Comparison of ENCODE assay signal across 8 mouse cellular contexts in the genomic region with DNA sequence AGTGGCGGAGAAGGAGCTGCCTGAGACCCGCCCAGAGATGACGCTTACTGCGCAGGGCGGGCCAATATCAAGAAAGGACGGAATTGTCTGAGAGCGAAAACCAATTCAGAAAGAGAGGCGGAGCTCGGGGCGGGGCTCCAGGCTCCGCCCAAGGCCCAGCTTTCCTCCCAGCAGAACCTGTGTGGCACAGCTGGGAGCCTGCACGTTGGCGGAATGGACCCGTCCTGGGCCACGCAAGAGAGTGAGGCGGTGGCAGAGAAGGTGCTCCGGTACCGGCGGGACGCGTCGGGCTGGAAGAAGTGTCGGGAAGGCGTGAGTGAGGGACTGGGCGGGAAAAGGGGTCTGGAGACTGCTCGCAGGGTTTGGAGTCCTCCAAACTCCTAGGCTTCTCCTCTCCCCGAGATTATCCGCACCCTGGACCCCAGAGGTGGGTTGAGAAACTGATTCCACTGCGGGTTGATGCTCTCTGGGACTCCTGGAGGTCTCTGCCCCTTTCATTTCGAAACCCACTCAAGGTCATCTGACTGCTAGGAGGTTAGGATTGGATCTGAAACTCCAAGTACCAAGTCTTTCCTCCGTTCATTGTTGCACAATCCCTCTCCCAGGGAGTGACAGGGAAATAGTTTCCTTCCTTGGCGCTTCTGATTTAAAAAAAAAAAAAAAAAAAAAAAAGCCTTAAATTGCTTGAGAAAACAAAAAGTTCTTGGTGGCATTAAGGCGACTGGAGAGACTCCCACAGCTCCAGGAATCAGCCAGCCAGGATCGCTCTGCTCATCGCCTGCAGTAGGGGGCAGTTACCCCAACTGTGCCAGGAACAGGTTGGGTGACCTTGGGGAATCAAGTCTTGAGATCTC. TPM values are rescaled to one million over a fixed set of nuclear protein-coding genes. Genes with fewer than 3 reads are reported as not detected.
DNase-seq lines count a peak whose midpoint lies in the region; ATAC-seq and TF ChIP-seq lines count a peak whose summit lies in the region.

A gene (plus strand): TSS at position 132 of the 854 bp plus-strand sequence.

- H3K9ac ChIP-seq in CH12.LX (ENCODE audit: insufficient read depth, low read depth), result peak within 1 kb of the TSS; percentile 77
- H3K9ac ChIP-seq in forebrain, embryonic 12.5 days, result peak within 1 kb of the TSS; percentile 66
- H3K9ac ChIP-seq in heart, postnatal 0 days (replicated peaks; ENCODE audit: low read depth, low read length), result peak within 1 kb of the TSS; percentile 68
- peak within 1 kb of the TSS; percentile 65 for H3K9ac ChIP-seq in liver, embryonic 16.5 days (ENCODE audit: low read depth, low read length)
- H3K9ac ChIP-seq in neural tube, embryonic 13.5 days, result peak within 1 kb of the TSS; percentile 65

- DNase-seq in CH12.LX (ENCODE audit: extremely low read depth), result peak; percentile 94
- DNase-seq in c-Kit-positive CD71-positive TER-119-negative erythroid progenitor cells, embryonic 14.5 days (ENCODE audit: low read depth), result peak; percentile 89
- peak; percentile 96 for DNase-seq in heart, postnatal 0 days (ENCODE audit: low spot score)
- peak; percentile 94 to 96 for DNase-seq in kidney, postnatal 4 days

- dilution Hi-C loops in CH12.LX (cut with MboI; ENCODE audit: extremely low pct_ligation_motif_present, extremely low pct_unique_long_range_greater_than_20kb, low sequenced_read_pairs), result no loop called here

- no peaks in the 10 kb centered on the region for H3K9me3 ChIP-seq in CH12.LX (replicated peaks; ENCODE audit: low read length)
- no peaks in the 10 kb centered on the region for H3K9me3 ChIP-seq in forebrain, embryonic 12.5 days
- no peaks in the 10 kb centered on the region for H3K9me3 ChIP-seq in heart, postnatal 0 days (replicated peaks; ENCODE audit: control insufficient read depth, low read length)
- no peaks in the 10 kb centered on the region for H3K9me3 ChIP-seq in liver, embryonic 16.5 days (replicated peaks; ENCODE audit: control insufficient read depth, low read length)
- H3K9me3 ChIP-seq in neural tube, embryonic 13.5 days, result no peaks in the 10 kb centered on the region

- no peak; the same call in 1 of the 2 replicates for TF ChIP-seq RAD21 in CH12.LX (IDR thresholded peaks at IDR 0.05; ENCODE audit: low read depth, low read length)

- H3K27ac ChIP-seq in CH12.LX (ENCODE audit: insufficient read depth, low read depth), result peak within 1 kb of the TSS; percentile 78; the same call in 1 of the 2 replicates
- no peak within 1 kb of the TSS for H3K27ac ChIP-seq in forebrain, embryonic 12.5 days
- H3K27ac ChIP-seq in heart, postnatal 0 days (ENCODE audit: low read depth), result peak within 1 kb of the TSS; percentile 66
- H3K27ac ChIP-seq in liver, embryonic 16.5 days (ENCODE audit: low read length), result peak within 1 kb of the TSS; percentile 40
- peak within 1 kb of the TSS; percentile 47; the same call in 1 of the 2 replicates for H3K27ac ChIP-seq in neural tube, embryonic 13.5 days (replicated peaks)
- peak within 1 kb of the TSS; percentile 71 for H3K27ac ChIP-seq in testis, adult 2 months (ENCODE audit: control insufficient read depth, insufficient read depth, low read depth, low read length)

- no peaks in the 10 kb centered on the region for H3K27me3 ChIP-seq in CH12.LX (replicated peaks)
- no peaks in the 10 kb centered on the region for H3K27me3 ChIP-seq in forebrain, embryonic 12.5 days
- no peaks in the 10 kb centered on the region for H3K27me3 ChIP-seq in heart, postnatal 0 days (ENCODE audit: control insufficient read depth, insufficient read depth, low read length)
- H3K27me3 ChIP-seq in liver, embryonic 16.5 days (ENCODE audit: control insufficient read depth, insufficient read depth, low read depth, low read length), result no peaks in the 10 kb centered on the region
- H3K27me3 ChIP-seq in neural tube, embryonic 13.5 days, result no peaks in the 10 kb centered on the region
- peaks cover 2% of the 10 kb centered on the region; the same call in 1 of the 2 replicates for H3K27me3 ChIP-seq in testis, adult 2 months (ENCODE audit: control insufficient read depth, insufficient read depth, low read length)

- TF ChIP-seq POLR2A in CH12.LX (IDR thresholded peaks at IDR 0.05; ENCODE audit: low read depth, low read length), result peak; percentile 92
- TF ChIP-seq POLR2A in testis, adult 2 months (IDR thresholded peaks at IDR 0.05; ENCODE audit: control insufficient read depth, low read depth, low read length), result peak; percentile 82

- ATAC-seq in forebrain, embryonic 12.5 days (ENCODE audit: low FRiP score), result peak; percentile 99
- peak; percentile 98 for ATAC-seq in heart, postnatal 0 days (ENCODE audit: insufficient read depth, low read depth)
- peak; percentile 94 for ATAC-seq in liver, embryonic 16.5 days (ENCODE audit: low read depth)
- peak; percentile 99 for ATAC-seq in neural tube, embryonic 13.5 days (ENCODE audit: low read depth)

- peak within 1 kb of the TSS; percentile 82 to 94 (median 85) for H3K4me3 ChIP-seq in CH12.LX (replicated peaks in 1 of 3; ENCODE audit: low read depth in 2 of 3, low read length in 2 of 3, poor library complexity in 1 of 3)
- H3K4me3 ChIP-seq in forebrain, embryonic 12.5 days (replicated peaks), result peak within 1 kb of the TSS; percentile 58
- H3K4me3 ChIP-seq in heart, postnatal 0 days (ENCODE audit: low read depth, low read length), result peak within 1 kb of the TSS; percentile 73
- peak within 1 kb of the TSS; percentile 67 for H3K4me3 ChIP-seq in liver, embryonic 16.5 days (ENCODE audit: low read depth, low read length)
- H3K4me3 ChIP-seq in neural tube, embryonic 13.5 days, result peak within 1 kb of the TSS; percentile 52
- peak within 1 kb of the TSS; percentile 92 for H3K4me3 ChIP-seq in testis, adult 2 months (ENCODE audit: control insufficient read depth, low read depth, low read length)

- H3K4me1 ChIP-seq in CH12.LX (ENCODE audit: control insufficient read depth in 1 of 2, insufficient read depth in 2 of 2), result peaks cover 6 to 66% of the 10 kb centered on the region in 2 experiments; a peak in 3 of 4 replicates
- peaks cover 8% of the 10 kb centered on the region for H3K4me1 ChIP-seq in forebrain, embryonic 12.5 days
- peaks cover 21% of the 10 kb centered on the region for H3K4me1 ChIP-seq in heart, postnatal 0 days (ENCODE audit: control insufficient read depth, insufficient read depth)
- peaks cover 15% of the 10 kb centered on the region for H3K4me1 ChIP-seq in liver, embryonic 16.5 days (ENCODE audit: control insufficient read depth, low read depth, low read length)
- peaks cover 24% of the 10 kb centered on the region for H3K4me1 ChIP-seq in neural tube, embryonic 13.5 days (replicated peaks)
- peaks cover 4% of the 10 kb centered on the region for H3K4me1 ChIP-seq in testis, adult 2 months (ENCODE audit: control insufficient read depth, insufficient read depth, low read length)

- H3K4me2 ChIP-seq in CH12.LX (ENCODE audit: insufficient read depth, low read depth, poor library complexity, severe bottlenecking), result peak within 1 kb of the TSS; percentile 96
- H3K4me2 ChIP-seq in forebrain, embryonic 12.5 days, result peak within 1 kb of the TSS; percentile 76
- H3K4me2 ChIP-seq in heart, postnatal 0 days (ENCODE audit: low read depth, low read length), result peak within 1 kb of the TSS; percentile 83
- H3K4me2 ChIP-seq in liver, embryonic 16.5 days (ENCODE audit: low read depth, low read length), result peak within 1 kb of the TSS; percentile 73
- peak within 1 kb of the TSS; percentile 63 for H3K4me2 ChIP-seq in neural tube, embryonic 13.5 days

- peak in 1 of 2 experiments; percentile 24; a peak in 2 of 4 replicates for TF ChIP-seq CTCF in CH12.LX (conservative IDR thresholded peaks at IDR 0.05 in 1 of 2, IDR thresholded peaks at IDR 0.05 in 1 of 2; ENCODE audit: low read depth in 2 of 2, low read length in 2 of 2)
- 0 out of 2 replicates have a peak, but pooled peaks have one; percentile 8 for TF ChIP-seq CTCF in heart, postnatal 0 days (IDR thresholded peaks at IDR 0.05; ENCODE audit: low read depth)
- TF ChIP-seq CTCF in testis, adult 2 months (IDR thresholded peaks at IDR 0.05; ENCODE audit: control insufficient read depth, insufficient read depth, insufficient replicate concordance, low read depth, low read length), result no peak

- under 1% methylated on average over 35 of the region's 35 CpGs for WGBS in forebrain, embryonic 12.5 days
- under 1% methylated on average over 35 of the region's 35 CpGs for WGBS in heart, postnatal 0 days
- WGBS in liver, embryonic 16.5 days (ENCODE audit: insufficient replicate concordance), result 2% methylated on average over 35 of the region's 35 CpGs
- under 1% methylated on average over 35 of the region's 35 CpGs for WGBS in neural tube, embryonic 13.5 days

- in situ Hi-C loops in CH12.LX (cut with MboI; ENCODE audit: low pct_ligation_motif_present, low pct_unique_long_range_greater_than_20kb, low sequenced_read_pairs), result no loop called here

- TF ChIP-seq EP300 in CH12.LX (IDR thresholded peaks at IDR 0.05; ENCODE audit: low read length), result no peak
- TF ChIP-seq EP300 in heart, postnatal 0 days (IDR thresholded peaks at IDR 0.05; ENCODE audit: low read depth), result no peak

- peaks cover 24 to 43% of the 10 kb centered on the region in 2 experiments for H3K36me3 ChIP-seq in CH12.LX (replicated peaks in 1 of 2; ENCODE audit: control insufficient read depth in 1 of 2, insufficient read depth in 1 of 2, low read length in 1 of 2)
- H3K36me3 ChIP-seq in forebrain, embryonic 12.5 days (replicated peaks), result no peaks in the 10 kb centered on the region
- peaks cover 18% of the 10 kb centered on the region for H3K36me3 ChIP-seq in heart, postnatal 0 days (replicated peaks; ENCODE audit: control insufficient read depth, insufficient read depth, low read length)
- no peaks in the 10 kb centered on the region for H3K36me3 ChIP-seq in liver, embryonic 16.5 days (ENCODE audit: control insufficient read depth, insufficient read depth)
- H3K36me3 ChIP-seq in neural tube, embryonic 13.5 days, result no peaks in the 10 kb centered on the region
- H3K36me3 ChIP-seq in testis, adult 2 months (ENCODE audit: control insufficient read depth, insufficient read depth, low read length), result no peaks in the 10 kb centered on the region

- H3K79me2 ChIP-seq in CH12.LX (replicated peaks; ENCODE audit: control insufficient read depth, extremely low read depth, insufficient read depth, poor library complexity, severe bottlenecking), result peaks cover 30% of the 10 kb centered on the region

TF ChIP-seq in CH12.LX, 34 proteins besides CTCF, POLR2A, EP300 and RAD21 (continues in another document):
- TF ChIP-seq MAX (IDR thresholded peaks at IDR 0.05; ENCODE audit: low read length) (0 out of 2 replicates have a peak, but pooled peaks have one; percentile 30), PAX5 (IDR thresholded peaks at IDR 0.05; ENCODE audit: low read length) (no peak)

RNA-seq across cellular contexts. Expression of the gene that starts here (rescaled TPM):
- total RNA-seq in CH12.LX (2012; rRNA removed) (37.6 and 44.9 TPM in 2 replicates), CH12.LX (2014; rRNA removed) (30.1 and 31.7 TPM in 2 replicates)
- 33.1 and 39.2 TPM in 2 replicates for polyA plus RNA-seq in CH12.LX (2012; ENCODE audit: insufficient read length, low read depth)
- 11.6 and 11.8 TPM in 2 replicates for polyA plus RNA-seq in forebrain, embryonic 12.5 days (2016; fragmentation: Nextera tagmentation; extraction: Ambion mirVana)
- total RNA-seq in heart, postnatal 0 days (2014; rRNA removed; ENCODE audit: low replicate concordance), result 12.1 and 14.8 TPM in 2 replicates
- 20.0 and 20.6 TPM in 2 replicates for polyA plus RNA-seq in heart, postnatal 0 days (2015; fragmentation: Nextera tagmentation; extraction: Ambion mirVana)
- polyA plus RNA-seq in liver, embryonic 16.5 days (2015; fragmentation: Nextera tagmentation; extraction: Ambion mirVana), result 19.2 and 25.3 TPM in 2 replicates
- polyA plus RNA-seq in neural tube, embryonic 13.5 days (2015; fragmentation: Nextera tagmentation; extraction: Ambion mirVana), result 6.8 and 7.4 TPM in 2 replicates
- 4.5 and 4.8 TPM in 2 replicates for polyA plus RNA-seq in testis, adult 2 months (2012; rRNA removed)
